Mouse (Mus musculus) brain, embryonic 14.5 days (tissue): ENCODE data around the gene Tmbim7.

Source experiments
- CTCF ChIP-seq: fragments of 200-500 bp; IDR thresholded peaks from 2 replicates; pipeline ENCODE4 v1.5.1; 2012; ENCODE audit warnings: inconsistent platforms, mild to moderate bottlenecking, moderate library complexity, borderline replicate concordance; ENCODE audit not compliant: insufficient read depth, insufficient read length; ENCODE audit errors: extremely low read depth
- POLR2A ChIP-seq: fragments of 200-500 bp; IDR thresholded peaks from 2 replicates; pipeline ENCODE4 v1.6.1; 2012; ENCODE audit warnings: mild to moderate bottlenecking, inconsistent platforms, borderline replicate concordance; ENCODE audit not compliant: poor library complexity, insufficient read depth, insufficient read length, severe bottlenecking; ENCODE audit errors: extremely low read depth

- no peak for TF ChIP-seq CTCF
- TF ChIP-seq POLR2A: no peak
Observed at GRCm38 (mm10) chr5:3715800-3716199, 64.8 kb downstream of the Tmbim7 start.
